Mouse (Mus musculus) G1E (cell line): ENCODE results near the gene Tedc1.

ENCODE experiments used
- CTCF ChIP-seq: IDR thresholded peaks from 2 replicates; pipeline ENCODE4 v1.5.1; 2012; ENCODE audit warnings: low read depth, low read length, inconsistent platforms, mixed read lengths
- GATA1 ChIP-seq: IDR thresholded peaks from 2 replicates; pipeline ENCODE4 v1.6.1; 2012; ENCODE audit warnings: borderline replicate concordance, low read length, inconsistent platforms, mixed read lengths
- GATA2 ChIP-seq: IDR thresholded peaks from 2 replicates; pipeline ENCODE4 v1.6.1; 2012; ENCODE audit warnings: low read depth, low read length, inconsistent platforms, borderline replicate concordance
- POLR2AphosphoS5 ChIP-seq: IDR thresholded peaks from 2 replicates; pipeline ENCODE4 v1.6.1; 2012; ENCODE audit warnings: low read depth, low read length, inconsistent platforms; ENCODE audit not compliant: insufficient replicate concordance
- TAL1 ChIP-seq: conservative IDR thresholded peaks from 2 replicates; pipeline ENCODE4 v1.6.1; 2012; ENCODE audit warnings: low read depth, low read length, inconsistent platforms, mixed read lengths

DNA sequence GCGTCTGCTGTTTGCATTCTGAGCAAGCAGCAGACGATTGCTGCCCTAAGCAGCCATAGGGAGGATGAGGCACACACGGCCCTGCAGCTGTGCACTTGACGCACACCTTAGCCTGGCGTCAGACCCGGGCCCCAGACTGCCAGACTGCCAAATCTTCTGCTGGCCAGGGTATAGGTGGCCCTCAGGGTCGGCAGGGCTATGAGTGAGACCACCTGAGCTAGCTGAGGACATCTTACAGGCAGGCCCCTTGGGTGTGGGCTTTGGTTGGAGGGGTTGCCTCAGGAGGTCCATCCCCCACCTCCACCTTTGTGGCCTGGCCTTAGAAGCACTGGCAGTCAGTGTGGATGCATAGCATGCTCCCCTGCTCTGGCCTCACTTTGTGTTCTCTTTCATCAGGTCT is 20.8 kb upstream of the Tedc1 start:
- TF ChIP-seq CTCF, result no peak
- no peak for TF ChIP-seq TAL1
- no peak for TF ChIP-seq POLR2AphosphoS5
- no peak for TF ChIP-seq GATA2
- TF ChIP-seq GATA1, result no peak
